Mouse (Mus musculus) forebrain, postnatal 0 days (tissue): ENCODE measurements around the gene Hemgn. TPM values are rescaled to one million over a fixed set of nuclear protein-coding genes. Genes with fewer than 3 reads are reported as not detected.

ENCODE experiments used
- ATAC-seq: fragments of 200-750 bp; cut with Nextera tagmentation; 2 replicates; pipeline ENCODE4 v1.8.0; 2017; ENCODE audit warnings: mild to moderate bottlenecking, moderate library complexity
- DNase-seq: peaks from one replicate; pipeline ENCODE4 v3.0.0-alpha.2; 2015
- H3K27ac ChIP-seq: fragments of 300-500 bp; sonication (generic); 2 replicates; pipeline ENCODE4 v1.5.1; 2014; ENCODE audit warnings: low read depth, mild to moderate bottlenecking, antibody characterized with exemption, low read length, moderate library complexity, mixed read lengths
- H3K27me3 ChIP-seq: fragments of 300-500 bp; sonication (generic); 2 replicates; pipeline ENCODE4 v1.6.1; 2014; ENCODE audit warnings: mild to moderate bottlenecking, low read length, mixed read lengths; ENCODE audit not compliant: insufficient read depth
- H3K36me3 ChIP-seq: fragments of 300-500 bp; sonication (generic); 2 replicates; pipeline ENCODE4 v1.6.1; 2014; ENCODE audit warnings: mild to moderate bottlenecking, moderate library complexity; ENCODE audit not compliant: insufficient read depth
- H3K4me1 ChIP-seq: fragments of 300-500 bp; sonication (generic); 2 replicates; pipeline ENCODE4 v1.6.1; 2014; ENCODE audit warnings: antibody characterized with exemption; ENCODE audit not compliant: insufficient read depth
- H3K4me2 ChIP-seq: fragments of 300-500 bp; sonication (generic); 2 replicates; pipeline ENCODE4 v1.6.1; 2014; ENCODE audit warnings: low read depth, mild to moderate bottlenecking, moderate library complexity
- H3K4me3 ChIP-seq: fragments of 300-500 bp; sonication (generic); 2 replicates; pipeline ENCODE4 v1.5.1; 2014; ENCODE audit warnings: low read depth, low read length, mixed read lengths
- H3K9ac ChIP-seq: fragments of 300-500 bp; sonication (generic); 2 replicates; pipeline ENCODE4 v1.6.1; 2014; ENCODE audit warnings: mild to moderate bottlenecking
- H3K9me3 ChIP-seq: fragments of 300-500 bp; sonication (generic); 2 replicates; pipeline ENCODE4 v1.6.1; 2016; ENCODE audit warnings: low read length
- CTCF ChIP-seq: sonication (generic); IDR thresholded peaks from 2 replicates; pipeline ENCODE4 v1.5.1; 2016; ENCODE audit warnings: antibody characterized with exemption, control low read depth, low read depth
- WGBS: fragments of 180-500 bp; shearing (Covaris S2); extraction: QIAGEN DNeasy Blood & Tissue Kit; methylation state at CpG from one replicate; pipeline ENCODE4 v1.1.7; 2014; 5-methylcytosine and 5-hydroxymethylcytosine counted together
- polyA plus RNA-seq: library from polyadenylated mRNA; unstranded; fragments of >200 nt; fragmentation: Nextera tagmentation; extraction: Ambion mirVana; gene quantifications from 2 replicates; pipeline ENCODE4 v1.2.1, GENCODE M21; 2015
- total RNA-seq: library from RNA; depleted of rRNA; stranded (reverse); fragments of >200 nt; gene quantifications from 2 replicates; pipeline ENCODE4 v1.2.3, GENCODE M21; 2014

Gene Hemgn
- total and polyA plus RNA-seq, 2 experiments from 2014 or later = not detected

GRCm38 (mm10) chr4:46374455-46374854 is 38.9 kb downstream of the Hemgn start:
- Histone ChIP-seq H3K27ac (no peak overlapping the region), H3K4me2 (peak overlapping the region; percentile 56), H3K9me3 (no peaks in the 10 kb centered on the region), H3K36me3 (peaks cover 28% of the 10 kb centered on the region), H3K27me3 (no peaks in the 10 kb centered on the region; the same call in 1 of the 2 replicates), H3K4me1 (0 out of 2 replicates have a peak, but pooled peaks cover 3% of the 10 kb centered on the region), H3K4me3 (peak overlapping the region; percentile 31), H3K9ac (0 out of 2 replicates have a peak overlapping the region, but pooled peaks have one; percentile 35)
- peak; percentile 54 for TF ChIP-seq CTCF
- DNase-seq (peak; percentile 20), ATAC-seq (peak; percentile 12; the same call in 1 of the 2 replicates)
- WGBS = 60% methylated on average over 6 of the region's 6 CpGs

- H3K27me3 ChIP-seq = no peaks in the 10 kb centered on the region; the same call in none of the 2 replicates
- DNase-seq (peak; percentile 44), ATAC-seq (peak; percentile 61)
- WGBS = 5% methylated on average over 19 of the region's 19 CpGs
- H3K4me1 ChIP-seq = 0 out of 2 replicates have a peak, but pooled peaks cover 3% of the 10 kb centered on the region
- peak overlapping the region; percentile 9; the same call in 1 of the 2 replicates for H3K4me3 ChIP-seq
- no peak for TF ChIP-seq CTCF
- peak overlapping the region; percentile 31; the same call in 1 of the 2 replicates for H3K9ac ChIP-seq
- no peaks in the 10 kb centered on the region; the same call in 1 of the 2 replicates for H3K36me3 ChIP-seq
- no peak overlapping the region for H3K27ac ChIP-seq
- H3K9me3 ChIP-seq = no peaks in the 10 kb centered on the region
- H3K4me2 ChIP-seq = peak overlapping the region; percentile 44
Observed at GRCm38 (mm10) chr4:46371030-46371429, 42.3 kb downstream of the Hemgn start.

GRCm38 (mm10) chr4:46370406-46370805 is 42.9 kb downstream of the Hemgn start:
- Histone ChIP-seq H3K27ac (no peak overlapping the region), H3K4me3 (no peak overlapping the region), H3K9me3 (no peaks in the 10 kb centered on the region), H3K9ac (no peak overlapping the region), H3K27me3 (no peaks in the 10 kb centered on the region; the same call in none of the 2 replicates), H3K4me2 (no peak overlapping the region), H3K36me3 (no peaks in the 10 kb centered on the region), H3K4me1 (0 out of 2 replicates have a peak, but pooled peaks cover 3% of the 10 kb centered on the region)
- WGBS = 49% methylated on average over 6 of the region's 6 CpGs
- DNase-seq = no peak
- no peak for ATAC-seq
- no peak for TF ChIP-seq CTCF

- H3K4me1 ChIP-seq = no peaks in the 10 kb centered on the region
- H3K9ac ChIP-seq = no peak overlapping the region
- no peak overlapping the region for H3K27ac ChIP-seq
- TF ChIP-seq CTCF = peak; percentile 22; the same call in 1 of the 2 replicates
- H3K4me2 ChIP-seq = no peak overlapping the region
- H3K27me3 ChIP-seq = no peaks in the 10 kb centered on the region; the same call in none of the 2 replicates
- H3K36me3 ChIP-seq = no peaks in the 10 kb centered on the region
- 65% methylated on average over 4 of the region's 4 CpGs for WGBS
- DNase-seq = no peak
- no peak for ATAC-seq
- H3K9me3 ChIP-seq = no peaks in the 10 kb centered on the region
- H3K4me3 ChIP-seq = no peak overlapping the region
Observed at GRCm38 (mm10) chr4:46369070-46369469, 44.2 kb downstream of the Hemgn start.

- DNase-seq (no peak), ATAC-seq (peak; percentile 25; the same call in 1 of the 2 replicates)
- no peaks in the 10 kb centered on the region for H3K4me1 ChIP-seq
- no peak for TF ChIP-seq CTCF
- H3K27me3 ChIP-seq = no peaks in the 10 kb centered on the region; the same call in none of the 2 replicates
- H3K4me3 ChIP-seq = no peak overlapping the region
- no peak overlapping the region for H3K27ac ChIP-seq
- 3% methylated on average over 12 of the region's 12 CpGs for WGBS
- no peak overlapping the region for H3K4me2 ChIP-seq
- no peak overlapping the region for H3K9ac ChIP-seq
- H3K36me3 ChIP-seq = no peaks in the 10 kb centered on the region
- H3K9me3 ChIP-seq = no peaks in the 10 kb centered on the region
Observed at GRCm38 (mm10) chr4:46367487-46367959, 45.8 kb downstream of the Hemgn start.

- Histone ChIP-seq H3K4me1 (no peaks in the 10 kb centered on the region), H3K27me3 (no peaks in the 10 kb centered on the region; the same call in 1 of the 2 replicates), H3K4me2 (no peak overlapping the region), H3K9me3 (no peaks in the 10 kb centered on the region), H3K27ac (no peak overlapping the region), H3K9ac (no peak overlapping the region), H3K4me3 (no peak overlapping the region), H3K36me3 (no peaks in the 10 kb centered on the region)
- no peak for DNase-seq
- peak; percentile 22; the same call in 1 of the 2 replicates for TF ChIP-seq CTCF
- WGBS = 86% methylated on average over 2 of the region's 2 CpGs
- no peak for ATAC-seq
Observed at GRCm38 (mm10) chr4:46364360-46364759, 48.9 kb downstream of the Hemgn start.

GRCm38 (mm10) chr4:46361258-46361657 is 52.0 kb downstream of the Hemgn start:
- 72% methylated on average over 5 of the region's 5 CpGs for WGBS

More at GRCm38 (mm10) chr4:46361258-46361657, 52.0 kb downstream of the Hemgn start:
- Histone ChIP-seq H3K9me3 (no peaks in the 10 kb centered on the region), H3K27ac (no peak overlapping the region), H3K36me3 (no peaks in the 10 kb centered on the region), H3K27me3 (no peaks in the 10 kb centered on the region), H3K4me3 (no peak overlapping the region), H3K4me1 (no peaks in the 10 kb centered on the region), H3K9ac (no peak overlapping the region), H3K4me2 (no peak overlapping the region)
- ATAC-seq (no peak), DNase-seq (no peak)
- TF ChIP-seq CTCF = no peak
